Mouse (Mus musculus): ENCODE data around the gene C1qtnf4. TPM values are rescaled to one million over a fixed set of nuclear protein-coding genes. Genes with fewer than 3 reads are reported as not detected.

Gene C1qtnf4
- not detected in 2 replicates for polyA plus RNA-seq (2012; ENCODE audit: insufficient read depth, insufficient read length, low replicate concordance, missing spikeins)

GRCm38 (mm10) chr2:90885218-90886041 lies at the start of gene C1qtnf4:
Gene C1qtnf4, plus strand, starts transcription at chr2:90885860.
- peaks cover 40% of the 10 kb centered on the region for H3K4me1 ChIP-seq (ENCODE audit: control insufficient read depth, insufficient read depth, low read length)
- TF ChIP-seq POLR2A (IDR thresholded peaks at IDR 0.05; ENCODE audit: insufficient read depth, low read depth, low read length) (peak; percentile 54), CTCF (IDR thresholded peaks at IDR 0.05; ENCODE audit: insufficient read depth, low read depth, low read length) (no peak)
- under 1% methylated on average over 45 of the region's 45 CpGs for WGBS
- peak within 1 kb of the TSS; percentile 78 for H3K4me3 ChIP-seq (ENCODE audit: insufficient read depth, low read depth, low read length)
- H3K27ac ChIP-seq (ENCODE audit: insufficient read depth, low read depth, low read length) = peak within 1 kb of the TSS; percentile 93

GRCm38 (mm10) chr2:90838621-90839020 lies 47.0 kb upstream of the C1qtnf4 start:
- TF ChIP-seq POLR2A (IDR thresholded peaks at IDR 0.05; ENCODE audit: insufficient read depth, low read depth, low read length) (no peak), CTCF (IDR thresholded peaks at IDR 0.05; ENCODE audit: insufficient read depth, low read depth, low read length) (no peak)
- no peaks in the 10 kb centered on the region for H3K4me1 ChIP-seq (ENCODE audit: control insufficient read depth, insufficient read depth, low read length)
- 88% methylated on average over 2 of the region's 2 CpGs for WGBS
- H3K4me3 ChIP-seq (ENCODE audit: insufficient read depth, low read depth, low read length) = no peak overlapping the region
- no peak overlapping the region for H3K27ac ChIP-seq (ENCODE audit: insufficient read depth, low read depth, low read length)

GRCm38 (mm10) chr2:90843666-90844065 lies 42.0 kb upstream of the C1qtnf4 start:
- Histone ChIP-seq H3K27ac (ENCODE audit: insufficient read depth, low read depth, low read length) (no peak overlapping the region), H3K4me3 (ENCODE audit: insufficient read depth, low read depth, low read length) (no peak overlapping the region), H3K4me1 (ENCODE audit: control insufficient read depth, insufficient read depth, low read length) (no peaks in the 10 kb centered on the region)
- WGBS = 56% methylated on average over 1 of the region's 1 CpGs
- TF ChIP-seq CTCF (IDR thresholded peaks at IDR 0.05; ENCODE audit: insufficient read depth, low read depth, low read length) = no peak
- no peak for TF ChIP-seq POLR2A (IDR thresholded peaks at IDR 0.05; ENCODE audit: insufficient read depth, low read depth, low read length)

- TF ChIP-seq CTCF (IDR thresholded peaks at IDR 0.05; ENCODE audit: insufficient read depth, low read depth, low read length) = no peak
- no peak for TF ChIP-seq POLR2A (IDR thresholded peaks at IDR 0.05; ENCODE audit: insufficient read depth, low read depth, low read length)
- H3K4me1 ChIP-seq (ENCODE audit: control insufficient read depth, insufficient read depth, low read length) = no peaks in the 10 kb centered on the region
- H3K27ac ChIP-seq (ENCODE audit: insufficient read depth, low read depth, low read length) = no peak overlapping the region
- 72% methylated on average over 5 of the region's 5 CpGs for WGBS
- H3K4me3 ChIP-seq (ENCODE audit: insufficient read depth, low read depth, low read length) = no peak overlapping the region
Measured at GRCm38 (mm10) chr2:90844262-90844661, 41.4 kb upstream of the C1qtnf4 start.

- Histone ChIP-seq H3K27ac (ENCODE audit: insufficient read depth, low read depth, low read length) (no peak overlapping the region), H3K4me1 (ENCODE audit: control insufficient read depth, insufficient read depth, low read length) (no peaks in the 10 kb centered on the region), H3K4me3 (ENCODE audit: insufficient read depth, low read depth, low read length) (no peak overlapping the region)
- 86% methylated on average over 5 of the region's 5 CpGs for WGBS
- TF ChIP-seq POLR2A (IDR thresholded peaks at IDR 0.05; ENCODE audit: insufficient read depth, low read depth, low read length) (no peak), CTCF (IDR thresholded peaks at IDR 0.05; ENCODE audit: insufficient read depth, low read depth, low read length) (no peak)
Measured at GRCm38 (mm10) chr2:90845234-90845633, 40.4 kb upstream of the C1qtnf4 start.

- H3K4me3 ChIP-seq (ENCODE audit: insufficient read depth, low read depth, low read length) = no peak overlapping the region
- TF ChIP-seq CTCF (IDR thresholded peaks at IDR 0.05; ENCODE audit: insufficient read depth, low read depth, low read length) (no peak), POLR2A (IDR thresholded peaks at IDR 0.05; ENCODE audit: insufficient read depth, low read depth, low read length) (no peak)
- no peaks in the 10 kb centered on the region for H3K4me1 ChIP-seq (ENCODE audit: control insufficient read depth, insufficient read depth, low read length)
- peak overlapping the region; percentile 88 for H3K27ac ChIP-seq (ENCODE audit: insufficient read depth, low read depth, low read length)
- WGBS = 26% methylated on average over 6 of the region's 6 CpGs
Measured at GRCm38 (mm10) chr2:90846171-90846570, 39.5 kb upstream of the C1qtnf4 start.

- 2% methylated on average over 8 of the region's 8 CpGs for WGBS
- Histone ChIP-seq H3K4me1 (ENCODE audit: control insufficient read depth, insufficient read depth, low read length) (no peaks in the 10 kb centered on the region), H3K4me3 (ENCODE audit: insufficient read depth, low read depth, low read length) (peak overlapping the region; percentile 92), H3K27ac (ENCODE audit: insufficient read depth, low read depth, low read length) (peak overlapping the region; percentile 88)
- TF ChIP-seq POLR2A (IDR thresholded peaks at IDR 0.05; ENCODE audit: insufficient read depth, low read depth, low read length) (no peak), CTCF (IDR thresholded peaks at IDR 0.05; ENCODE audit: insufficient read depth, low read depth, low read length) (no peak)
Measured at GRCm38 (mm10) chr2:90846597-90846954, 39.1 kb upstream of the C1qtnf4 start.

- Histone ChIP-seq H3K4me3 (ENCODE audit: insufficient read depth, low read depth, low read length) (peak within 1 kb of the TSS; percentile 92), H3K27ac (ENCODE audit: insufficient read depth, low read depth, low read length) (peak within 1 kb of the TSS; percentile 88), H3K4me1 (ENCODE audit: control insufficient read depth, insufficient read depth, low read length) (no peaks in the 10 kb centered on the region)
- TF ChIP-seq POLR2A (IDR thresholded peaks at IDR 0.05; ENCODE audit: insufficient read depth, low read depth, low read length) (peak; percentile 78), CTCF (IDR thresholded peaks at IDR 0.05; ENCODE audit: insufficient read depth, low read depth, low read length) (no peak)
- under 1% methylated on average over 67 of the region's 67 CpGs for WGBS
Measured at GRCm38 (mm10) chr2:90846955-90847680, 38.5 kb upstream of the C1qtnf4 start, which contains the start of gene Mtch2. Gene Mtch2, plus strand, starts transcription at chr2:90847155.

GRCm38 (mm10) chr2:90847681-90848050 lies 38.0 kb upstream of the C1qtnf4 start:
- Histone ChIP-seq H3K4me3 (ENCODE audit: insufficient read depth, low read depth, low read length) (peak overlapping the region; percentile 92), H3K4me1 (ENCODE audit: control insufficient read depth, insufficient read depth, low read length) (no peaks in the 10 kb centered on the region), H3K27ac (ENCODE audit: insufficient read depth, low read depth, low read length) (peak overlapping the region; percentile 85)
- TF ChIP-seq CTCF (IDR thresholded peaks at IDR 0.05; ENCODE audit: insufficient read depth, low read depth, low read length) (no peak), POLR2A (IDR thresholded peaks at IDR 0.05; ENCODE audit: insufficient read depth, low read depth, low read length) (no peak)
- under 1% methylated on average over 13 of the region's 13 CpGs for whole genome bisulfite sequencing
